Mouse (Mus musculus) myocyte (in vitro differentiated cells): ENCODE measurements at regions not wholly inside any gene's neighbourhood (a gene's known extent, or its start where the extent isn't known, plus 50 kb on each side); places are given as distances from the start of the nearest gene placed in this dataset.

Experiments used
- E2F4 ChIP-seq: IDR thresholded peaks from one replicate; pipeline ENCODE4 v1.6.1; 2011; ENCODE audit warnings: mild to moderate bottlenecking, control low read depth, moderate library complexity; ENCODE audit not compliant: insufficient read depth
- MAX ChIP-seq: IDR thresholded peaks from one replicate; pipeline ENCODE4 v1.6.1; 2011; ENCODE audit warnings: low read depth, mild to moderate bottlenecking, control low read depth
- MYOD1 ChIP-seq, 3 experiments: IDR thresholded peaks; one replicate each; pipeline ENCODE4 v1.6.1; 2011; ENCODE audit warnings: control low read depth in 2 of 3, low read depth in 2 of 3, mild to moderate bottlenecking in 2 of 3, moderate library complexity in 1 of 3; ENCODE audit not compliant: insufficient read length in 2 of 3, control insufficient read depth in 1 of 3
- MYOG ChIP-seq, 3 experiments: IDR thresholded peaks; one replicate each; pipeline ENCODE4 v1.6.1; 2011; ENCODE audit warnings: control low read depth in 2 of 3, low read depth in 2 of 3, mild to moderate bottlenecking in 2 of 3; ENCODE audit not compliant: insufficient read length in 2 of 3, control insufficient read depth in 1 of 3, insufficient read depth in 1 of 3
- POLR2A ChIP-seq: IDR thresholded peaks from one replicate; pipeline ENCODE4 v1.6.1; 2011; ENCODE audit warnings: low read depth, mild to moderate bottlenecking, control low read depth, moderate library complexity; ENCODE audit not compliant: insufficient read length
- POLR2AphosphoS2 ChIP-seq: IDR thresholded peaks from one replicate; pipeline ENCODE4 v1.6.1; 2011; ENCODE audit warnings: low read depth, control low read depth; ENCODE audit not compliant: insufficient read length
- REST ChIP-seq: IDR thresholded peaks from one replicate; pipeline ENCODE4 v1.6.1; 2011; ENCODE audit warnings: mild to moderate bottlenecking, control low read depth, moderate library complexity; ENCODE audit not compliant: insufficient read depth, insufficient read length
- TCF12 ChIP-seq: IDR thresholded peaks from one replicate; pipeline ENCODE4 v1.6.1; 2011; ENCODE audit warnings: mild to moderate bottlenecking, control low read depth; ENCODE audit not compliant: poor library complexity, insufficient read depth, severe bottlenecking
- USF1 ChIP-seq: IDR thresholded peaks from one replicate; pipeline ENCODE4 v1.6.1; 2011; ENCODE audit warnings: low read depth, mild to moderate bottlenecking, control low read depth, moderate library complexity

DNA sequence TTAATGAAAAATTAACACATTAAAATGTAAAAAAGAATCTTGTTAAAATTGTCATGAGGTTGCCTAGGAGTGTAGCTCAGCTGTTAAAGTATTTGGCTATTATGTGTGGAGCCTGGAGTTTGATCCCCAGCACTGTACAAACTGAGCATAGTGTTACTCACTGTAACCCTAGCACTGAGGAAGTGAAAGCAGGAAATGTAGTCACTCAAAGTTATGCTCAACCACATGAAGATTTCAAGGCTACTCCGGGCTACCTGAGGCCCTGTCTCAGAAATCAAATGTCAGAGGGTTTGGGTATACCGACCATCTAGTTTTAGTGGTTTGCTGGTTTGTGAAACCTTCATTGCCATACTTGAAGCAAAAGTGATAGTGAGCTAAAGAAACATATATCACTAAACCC, 287.2 kb downstream of the Sim1 start:
- TF ChIP-seq POLR2A (no peak), MYOD1 (IDR thresholded peaks at IDR 0.05; ENCODE audit: control insufficient read depth in 1 of 3, insufficient read length in 2 of 3, low read depth in 2 of 3) (no peak), POLR2AphosphoS2 (no peak), MYOG (IDR thresholded peaks at IDR 0.05; ENCODE audit: control insufficient read depth in 1 of 3, insufficient read depth in 1 of 3, insufficient read length in 2 of 3, low read depth in 2 of 3) (no peak), REST (no peak), USF1 (no peak), MAX (no peak), E2F4 (no peak), TCF12 (no peak)
